Mouse (Mus musculus) liver, adult 2 months (tissue): Measurements from ENCODE around the gene Arhgap6.

Source experiments
- CTCF ChIP-seq: fragments of 200-500 bp; IDR thresholded peaks from 2 replicates; pipeline ENCODE4 v1.5.1; 2011; ENCODE audit warnings: low read depth, low read length, control low read depth
- POLR2A ChIP-seq: fragments of 200-500 bp; IDR thresholded peaks from 2 replicates; pipeline ENCODE4 v1.6.1; 2011; ENCODE audit warnings: low read length, control low read depth; ENCODE audit not compliant: insufficient read depth; ENCODE audit errors: extremely low read depth

GRCm38 (mm10) chrX:169139758-169140157, 344.9 kb downstream of the Arhgap6 start:
- TF ChIP-seq POLR2A (no peak), CTCF (no peak)
